Mouse (Mus musculus): Measurements from ENCODE around the gene Sdf2. TPM values are rescaled to one million over a fixed set of nuclear protein-coding genes. Genes with fewer than 3 reads are reported as not detected.
A peak's percentile ranks its signal among the peaks of the same experiment; 100 is the strongest.
"Not testable (repeated sequence)": the region's sequence is repeated elsewhere in the genome, so short reads cannot be mapped to it uniquely, and the experiment has no call there.

The Sdf2 gene
- polyA plus RNA-seq, 1 experiment from 2014 or later = 52.5 TPM

- 86% methylated on average over 6 of the region's 6 CpGs for WGBS
- Histone ChIP-seq H3K4me2 (no peak overlapping the region), H3K9ac (no peak overlapping the region), H3K4me1 (replicated peaks) (peaks cover 13% of the 10 kb centered on the region), H3K9me3 (replicated peaks) (no peaks in the 10 kb centered on the region), H3K27me3 (no peaks in the 10 kb centered on the region), H3K4me3 (no peak overlapping the region), H3K36me3 (peaks cover 70% of the 10 kb centered on the region), H3K27ac (no peak overlapping the region)
- ATAC-seq (replicated peaks; ENCODE audit: insufficient number of reproducible peaks, insufficient read depth, low FRiP score, low read depth) = no peak
Measured at GRCm38 (mm10) chr11:78265571-78265970, 20.0 kb downstream of the Sdf2 start.

- no peak for ATAC-seq (replicated peaks; ENCODE audit: insufficient number of reproducible peaks, insufficient read depth, low FRiP score, low read depth)
- H3K4me3 ChIP-seq = no peak overlapping the region
- H3K27ac ChIP-seq = no peak overlapping the region
- no peak overlapping the region for H3K4me2 ChIP-seq
- no peaks in the 10 kb centered on the region for H3K4me1 ChIP-seq (replicated peaks)
- no peak overlapping the region for H3K9ac ChIP-seq
- no peaks in the 10 kb centered on the region for H3K9me3 ChIP-seq (replicated peaks)
- peaks cover 96% of the 10 kb centered on the region for H3K36me3 ChIP-seq
- no peaks in the 10 kb centered on the region for H3K27me3 ChIP-seq
- 83% methylated on average over 13 of the region's 13 CpGs for WGBS
Measured at GRCm38 (mm10) chr11:78271986-78272385, 26.4 kb downstream of the Sdf2 start.

- Histone ChIP-seq H3K27me3 (no peaks in the 10 kb centered on the region), H3K36me3 (peaks cover 97% of the 10 kb centered on the region), H3K4me2 (no peak overlapping the region), H3K4me1 (replicated peaks) (0 out of 2 replicates have a peak, but pooled peaks cover 3% of the 10 kb centered on the region), H3K27ac (no peak overlapping the region), H3K9me3 (replicated peaks) (no peaks in the 10 kb centered on the region), H3K9ac (no peak overlapping the region), H3K4me3 (no peak overlapping the region)
- no peak for ATAC-seq (replicated peaks; ENCODE audit: insufficient number of reproducible peaks, insufficient read depth, low FRiP score, low read depth)
- 97% methylated on average over 1 of the region's 1 CpGs for whole genome bisulfite sequencing
Measured at GRCm38 (mm10) chr11:78275596-78275995, 30.1 kb downstream of the Sdf2 start.

GRCm38 (mm10) chr11:78276169-78276568, 30.6 kb downstream of the Sdf2 start:
- H3K4me2 ChIP-seq; H3K4me3 ChIP-seq; H3K27ac ChIP-seq; H3K27me3 ChIP-seq; H3K9me3 ChIP-seq (replicated peaks); ATAC-seq (replicated peaks; ENCODE audit: insufficient number of reproducible peaks, insufficient read depth, low FRiP score, low read depth); H3K9ac ChIP-seq; H3K4me1 ChIP-seq (replicated peaks): not testable (repeated sequence)
- peaks cover 98% of the 10 kb centered on the region for H3K36me3 ChIP-seq
- WGBS = 94% methylated on average over 4 of the region's 4 CpGs

- no peak overlapping the region for H3K9ac ChIP-seq
- 0 out of 2 replicates have a peak, but pooled peaks cover 3% of the 10 kb centered on the region for H3K4me1 ChIP-seq (replicated peaks)
- H3K36me3 ChIP-seq = peaks cover 98% of the 10 kb centered on the region
- H3K27ac ChIP-seq = no peak overlapping the region
- no peaks in the 10 kb centered on the region for H3K9me3 ChIP-seq (replicated peaks)
- H3K4me3 ChIP-seq = no peak overlapping the region
- ATAC-seq (replicated peaks; ENCODE audit: insufficient number of reproducible peaks, insufficient read depth, low FRiP score, low read depth) = no peak
- no peaks in the 10 kb centered on the region for H3K27me3 ChIP-seq
- 73% methylated on average over 7 of the region's 7 CpGs for WGBS
- H3K4me2 ChIP-seq = no peak overlapping the region
Measured at GRCm38 (mm10) chr11:78278853-78279252, 33.3 kb downstream of the Sdf2 start.

GRCm38 (mm10) chr11:78279586-78279985, 34.0 kb downstream of the Sdf2 start:
- no peak overlapping the region for H3K4me2 ChIP-seq
- 91% methylated on average over 4 of the region's 4 CpGs for WGBS
- H3K4me3 ChIP-seq = no peak overlapping the region
- no peaks in the 10 kb centered on the region for H3K9me3 ChIP-seq (replicated peaks)
- H3K36me3 ChIP-seq = peaks cover 98% of the 10 kb centered on the region
- H3K4me1 ChIP-seq (replicated peaks) = 0 out of 2 replicates have a peak, but pooled peaks cover 3% of the 10 kb centered on the region
- no peak overlapping the region for H3K27ac ChIP-seq
- no peaks in the 10 kb centered on the region for H3K27me3 ChIP-seq
- ATAC-seq (replicated peaks; ENCODE audit: insufficient number of reproducible peaks, insufficient read depth, low FRiP score, low read depth) = no peak
- H3K9ac ChIP-seq = no peak overlapping the region

- Histone ChIP-seq H3K4me2 (no peak overlapping the region), H3K4me1 (replicated peaks) (no peaks in the 10 kb centered on the region), H3K9ac (no peak overlapping the region), H3K9me3 (replicated peaks) (no peaks in the 10 kb centered on the region), H3K4me3 (no peak overlapping the region), H3K36me3 (peaks cover 79% of the 10 kb centered on the region), H3K27me3 (no peaks in the 10 kb centered on the region), H3K27ac (no peak overlapping the region)
- 89% methylated on average over 7 of the region's 7 CpGs for WGBS
- ATAC-seq (replicated peaks; ENCODE audit: insufficient number of reproducible peaks, insufficient read depth, low FRiP score, low read depth) = no peak
Measured at GRCm38 (mm10) chr11:78289146-78289763, 43.7 kb downstream of the Sdf2 start.

GRCm38 (mm10) chr11:78290654-78291053, 45.1 kb downstream of the Sdf2 start, which contains the start of gene BC030499:
TSS of gene BC030499 (plus strand) at chr11:78290841.
- ATAC-seq (replicated peaks; ENCODE audit: insufficient number of reproducible peaks, insufficient read depth, low FRiP score, low read depth) = no peak
- peaks cover 65% of the 10 kb centered on the region for H3K36me3 ChIP-seq

GRCm38 (mm10) chr11:78294585-78294984, 49.0 kb downstream of the Sdf2 start:
- Histone ChIP-seq H3K9ac (no peak overlapping the region), H3K27ac (no peak overlapping the region), H3K4me3 (no peak overlapping the region), H3K9me3 (replicated peaks) (no peaks in the 10 kb centered on the region; the same call in 1 of the 2 replicates), H3K4me1 (replicated peaks) (no peaks in the 10 kb centered on the region), H3K36me3 (peaks cover 30% of the 10 kb centered on the region), H3K4me2 (no peak overlapping the region), H3K27me3 (no peaks in the 10 kb centered on the region)
- WGBS = 93% methylated on average over 6 of the region's 6 CpGs
- ATAC-seq (replicated peaks; ENCODE audit: insufficient number of reproducible peaks, insufficient read depth, low FRiP score, low read depth) = no peak

More at GRCm38 (mm10) chr11:78290654-78291053, 45.1 kb downstream of the Sdf2 start, which contains the start of gene BC030499:
- Histone ChIP-seq H3K4me3 (no peak within 1 kb of the TSS), H3K27me3 (no peaks in the 10 kb centered on the region), H3K4me1 (replicated peaks) (no peaks in the 10 kb centered on the region), H3K9ac (no peak within 1 kb of the TSS), H3K4me2 (no peak within 1 kb of the TSS), H3K9me3 (replicated peaks) (no peaks in the 10 kb centered on the region), H3K27ac (no peak within 1 kb of the TSS)
- 85% methylated on average over 4 of the region's 4 CpGs for WGBS

- Histone ChIP-seq H3K9ac (peak overlapping the region; percentile 75), H3K4me1 (replicated peaks) (peaks cover 12% of the 10 kb centered on the region), H3K27me3 (no peaks in the 10 kb centered on the region), H3K36me3 (peaks cover 21% of the 10 kb centered on the region), H3K9me3 (replicated peaks) (no peaks in the 10 kb centered on the region; the same call in 1 of the 2 replicates), H3K4me3 (peak overlapping the region; percentile 74), H3K27ac (peak overlapping the region; percentile 63), H3K4me2 (peak overlapping the region; percentile 83)
- ATAC-seq (replicated peaks; ENCODE audit: insufficient number of reproducible peaks, insufficient read depth, low FRiP score, low read depth) = no peak
- 62% methylated on average over 7 of the region's 7 CpGs for WGBS
Measured at GRCm38 (mm10) chr11:78300917-78301316, 55.4 kb downstream of the Sdf2 start.

GRCm38 (mm10) chr11:78301357-78302084, 56.0 kb downstream of the Sdf2 start, which contains the start of gene Spag5:
TSS of gene Spag5 (plus strand) at chr11:78301529.
- H3K9me3 ChIP-seq (replicated peaks) = no peaks in the 10 kb centered on the region; the same call in 1 of the 2 replicates
- ATAC-seq (replicated peaks; ENCODE audit: insufficient number of reproducible peaks, insufficient read depth, low FRiP score, low read depth) = peak; percentile 99
- WGBS = under 1% methylated on average over 49 of the region's 49 CpGs

More at GRCm38 (mm10) chr11:78301357-78302084, 56.0 kb downstream of the Sdf2 start, which contains the start of gene Spag5:
- no peaks in the 10 kb centered on the region for H3K27me3 ChIP-seq
- peak within 1 kb of the TSS; percentile 74 for H3K4me3 ChIP-seq
- peak within 1 kb of the TSS; percentile 80 for H3K27ac ChIP-seq
- peak within 1 kb of the TSS; percentile 75 for H3K9ac ChIP-seq
- peaks cover 21% of the 10 kb centered on the region for H3K36me3 ChIP-seq
- peaks cover 12% of the 10 kb centered on the region for H3K4me1 ChIP-seq (replicated peaks)
- peak within 1 kb of the TSS; percentile 83 for H3K4me2 ChIP-seq
